Mouse (Mus musculus) left cerebral cortex, adult 2 months (tissue): ENCODE measurements at regions not wholly inside any gene's neighbourhood (a gene's known extent, or its start where the extent isn't known, plus 50 kb on each side); places are given as distances from the start of the nearest gene placed in this dataset.

ENCODE experiments used
- DNase-seq, 2 experiments: peaks; one replicate each; pipeline ENCODE4 v3.0.0; 2021 to 2022; ENCODE audit warnings: low spot score in 2 of 2, mixed read lengths in 1 of 2; ENCODE audit errors: extremely low spot score in 1 of 2
- H3K27ac ChIP-seq: fragments of 200-600 bp; 2 replicates; pipeline ENCODE4 v1.8.1; 2022
- H3K4me3 ChIP-seq: fragments of 200-600 bp; 2 replicates; pipeline ENCODE4 v1.8.1; 2022
- CTCF ChIP-seq: fragments of 200-600 bp; IDR thresholded peaks from 2 replicates; pipeline ENCODE4 v1.8.1; 2022; ENCODE audit warnings: antibody characterized with exemption, mild to moderate bottlenecking, moderate library complexity
- intact Hi-C: fragments of 180-260 bp; cut with DNase I; formaldehyde crosslinking; loops from one replicate; pipeline ENCODE4 v1.15.1; 2025

GRCm38 (mm10) chr2:39299798-39300382, 73.6 kb upstream of the Ppp6c start:
- no peak overlapping the region for H3K4me3 ChIP-seq
- no peak for DNase-seq
- no peak for TF ChIP-seq CTCF
- no peak overlapping the region for H3K27ac ChIP-seq
- intact Hi-C loops, result no loop called here

- H3K4me3 ChIP-seq, result no peak overlapping the region
- no peak for DNase-seq
- intact Hi-C loops, result no loop called here
- no peak overlapping the region for H3K27ac ChIP-seq
- no peak for TF ChIP-seq CTCF
Measured at GRCm38 (mm10) chr2:39299290-39299689, 73.0 kb upstream of the Ppp6c start.

GRCm38 (mm10) chr2:39295435-39295834, 69.2 kb upstream of the Ppp6c start:
- Histone ChIP-seq H3K4me3 (no peak overlapping the region), H3K27ac (no peak overlapping the region)
- DNase-seq, result no peak
- TF ChIP-seq CTCF, result no peak
- intact Hi-C loops, result no loop called here

GRCm38 (mm10) chr2:39278218-39278617, 52.0 kb upstream of the Ppp6c start:
- Histone ChIP-seq H3K27ac (no peak overlapping the region), H3K4me3 (no peak overlapping the region)
- intact Hi-C loops, result no loop called here
- no peak for DNase-seq
- peak; percentile 60 for TF ChIP-seq CTCF
